In the genomic region with DNA sequence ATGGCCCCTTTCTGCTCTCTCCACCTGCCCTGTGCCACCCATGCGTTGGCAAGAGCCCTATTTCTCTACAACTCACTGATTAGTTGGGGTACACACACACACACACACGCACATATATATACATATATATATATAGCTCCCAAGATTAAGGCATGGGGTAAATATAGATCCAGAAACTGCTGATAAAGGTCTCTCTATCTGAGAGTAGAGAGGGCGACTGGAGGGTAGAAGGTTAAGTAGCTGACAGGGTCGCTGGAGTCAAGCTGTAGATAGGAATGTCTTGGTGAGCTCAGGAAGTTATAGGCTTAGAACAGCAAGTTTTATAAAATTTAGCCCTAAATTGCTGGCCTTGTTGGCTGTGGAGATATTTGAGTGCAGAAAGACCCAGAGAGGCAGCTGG, we compare ENCODE assay signal across 8 mouse cellular contexts. TPM values are rescaled to one million over a fixed set of nuclear protein-coding genes. Genes with fewer than 3 reads are reported as not detected.
DNase-seq lines count a peak whose midpoint lies in the region; ATAC-seq and TF ChIP-seq lines count a peak whose summit lies in the region.

No protein-coding gene starts in this region.

- H3K4me2 ChIP-seq in kidney, embryonic 16.5 days (replicated peaks; ENCODE audit: low read depth, low read length): peak overlapping the region; percentile 65
- peak overlapping the region; percentile 91 for H3K4me2 ChIP-seq in embryonic facial prominence, embryonic 13.5 days
- H3K4me2 ChIP-seq in intestine, postnatal 0 days (replicated peaks; ENCODE audit: low read depth): peak overlapping the region; percentile 93
- H3K4me2 ChIP-seq in neural tube, embryonic 13.5 days: peak overlapping the region; percentile 84

- no peak for TF ChIP-seq CTCF in intestine, postnatal 0 days (IDR thresholded peaks at IDR 0.05; ENCODE audit: low read depth)

- 0 out of 2 replicates have a peak overlapping the region, but pooled peaks have one; percentile 85 for H3K9ac ChIP-seq in kidney, embryonic 16.5 days (replicated peaks; ENCODE audit: low read length)
- H3K9ac ChIP-seq in embryonic facial prominence, embryonic 13.5 days: peak overlapping the region; percentile 86
- H3K9ac ChIP-seq in intestine, postnatal 0 days (ENCODE audit: low read depth, low read length): peak overlapping the region; percentile 77; the same call in 1 of the 2 replicates
- peak overlapping the region; percentile 85 for H3K9ac ChIP-seq in neural tube, embryonic 13.5 days

- 78% methylated on average over 4 of the region's 4 CpGs for WGBS in kidney, embryonic 16.5 days
- WGBS in embryonic facial prominence, embryonic 13.5 days: 82% methylated on average over 4 of the region's 4 CpGs
- WGBS in intestine, postnatal 0 days: 57% methylated on average over 4 of the region's 4 CpGs
- 75% methylated on average over 4 of the region's 4 CpGs for WGBS in neural tube, embryonic 13.5 days

- H3K27me3 ChIP-seq in kidney, embryonic 16.5 days (ENCODE audit: insufficient read depth, low read length): no peaks in the 10 kb centered on the region
- H3K27me3 ChIP-seq in embryonic facial prominence, embryonic 13.5 days: no peaks in the 10 kb centered on the region
- H3K27me3 ChIP-seq in intestine, postnatal 0 days (replicated peaks; ENCODE audit: control insufficient read depth, insufficient read depth, low read length): no peaks in the 10 kb centered on the region
- H3K27me3 ChIP-seq in neural tube, embryonic 13.5 days: no peaks in the 10 kb centered on the region

- peak overlapping the region; percentile 81 for H3K4me3 ChIP-seq in kidney, embryonic 16.5 days (ENCODE audit: low read length)
- H3K4me3 ChIP-seq in embryonic facial prominence, embryonic 13.5 days: peak overlapping the region; percentile 73
- peak overlapping the region; percentile 80; the same call in 1 of the 2 replicates for H3K4me3 ChIP-seq in intestine, postnatal 0 days (ENCODE audit: low read depth, low read length)
- H3K4me3 ChIP-seq in neural tube, embryonic 13.5 days: peak overlapping the region; percentile 77

- no peaks in the 10 kb centered on the region for H3K9me3 ChIP-seq in kidney, embryonic 16.5 days (ENCODE audit: low read length)
- H3K9me3 ChIP-seq in embryonic facial prominence, embryonic 13.5 days: no peaks in the 10 kb centered on the region
- no peaks in the 10 kb centered on the region for H3K9me3 ChIP-seq in intestine, postnatal 0 days (ENCODE audit: control insufficient read depth)
- no peaks in the 10 kb centered on the region for H3K9me3 ChIP-seq in neural tube, embryonic 13.5 days

- peaks cover 30% of the 10 kb centered on the region for H3K4me1 ChIP-seq in kidney, embryonic 16.5 days (ENCODE audit: insufficient read depth, low read length)
- H3K4me1 ChIP-seq in embryonic facial prominence, embryonic 13.5 days: peaks cover 38% of the 10 kb centered on the region
- peaks cover 11% of the 10 kb centered on the region; the same call in 1 of the 2 replicates for H3K4me1 ChIP-seq in intestine, postnatal 0 days (replicated peaks; ENCODE audit: control insufficient read depth, insufficient read depth, low read length)
- H3K4me1 ChIP-seq in neural tube, embryonic 13.5 days (replicated peaks): peaks cover 35% of the 10 kb centered on the region

- no peak for DNase-seq in kidney, postnatal 4 days
- DNase-seq in left cerebral cortex, adult 18-20 months (ENCODE audit: low spot score in 2 of 2): no peak
- DNase-seq in gastrocnemius, postnatal 10 days: no peak
- DNase-seq in right cerebral cortex, adult 18-20 months: no peak

- ATAC-seq in kidney, embryonic 16.5 days (ENCODE audit: low FRiP score, low TSS enrichment): no peak
- ATAC-seq in embryonic facial prominence, embryonic 13.5 days (ENCODE audit: insufficient number of reproducible peaks, insufficient read depth, low FRiP score, low TSS enrichment, low read depth): no peak
- ATAC-seq in intestine, postnatal 0 days: no peak
- ATAC-seq in neural tube, embryonic 13.5 days (ENCODE audit: low read depth): peak; percentile 1; the same call in 1 of the 2 replicates

- H3K27ac ChIP-seq in kidney, embryonic 16.5 days (ENCODE audit: low read length): no peak overlapping the region
- no peak overlapping the region for H3K27ac ChIP-seq in embryonic facial prominence, embryonic 13.5 days
- H3K27ac ChIP-seq in intestine, postnatal 0 days (ENCODE audit: low read depth, low read length): no peak overlapping the region
- H3K27ac ChIP-seq in neural tube, embryonic 13.5 days (replicated peaks): no peak overlapping the region

- peaks cover 21% of the 10 kb centered on the region for H3K36me3 ChIP-seq in kidney, embryonic 16.5 days (ENCODE audit: insufficient read depth, low read length)
- peaks cover 42% of the 10 kb centered on the region for H3K36me3 ChIP-seq in embryonic facial prominence, embryonic 13.5 days
- peaks cover 31% of the 10 kb centered on the region for H3K36me3 ChIP-seq in intestine, postnatal 0 days (ENCODE audit: control insufficient read depth, insufficient read depth)
- peaks cover 36% of the 10 kb centered on the region for H3K36me3 ChIP-seq in neural tube, embryonic 13.5 days

RNA-seq across cellular contexts. Expression of a gene that starts 1.1 kb away (rescaled TPM):
- polyA plus RNA-seq in kidney, embryonic 16.5 days (2015; fragmentation: Nextera tagmentation; extraction: Ambion mirVana): 20.6 TPM in 2 replicates
- 16.1 and 16.5 TPM in 2 replicates for polyA plus RNA-seq in embryonic facial prominence, embryonic 13.5 days (2015; fragmentation: Nextera tagmentation; extraction: Ambion mirVana)
- polyA plus RNA-seq in intestine, postnatal 0 days (2015; fragmentation: Nextera tagmentation; extraction: Ambion mirVana): 6.0 and 7.2 TPM in 2 replicates
- 9.0 and 9.7 TPM in 2 replicates for polyA plus RNA-seq in neural tube, embryonic 13.5 days (2015; fragmentation: Nextera tagmentation; extraction: Ambion mirVana)
- 10 to 100 TPM; 16.0 TPM for total RNA-seq in left cerebral cortex, adult 18-20 months (2021)
- 1 to 10 TPM; 4.8 to 5.7 TPM for total RNA-seq in gastrocnemius, postnatal 10 days (2021)

RNA-seq across cellular contexts. Expression of a gene that starts 3.1 kb away (rescaled TPM):
- polyA plus RNA-seq in kidney, embryonic 16.5 days (2015; fragmentation: Nextera tagmentation; extraction: Ambion mirVana): 233 and 259 TPM in 2 replicates
- polyA plus RNA-seq in embryonic facial prominence, embryonic 13.5 days (2015; fragmentation: Nextera tagmentation; extraction: Ambion mirVana): 267 and 281 TPM in 2 replicates
- 85.8 and 87.1 TPM in 2 replicates for polyA plus RNA-seq in intestine, postnatal 0 days (2015; fragmentation: Nextera tagmentation; extraction: Ambion mirVana)
- 155 and 158 TPM in 2 replicates for polyA plus RNA-seq in neural tube, embryonic 13.5 days (2015; fragmentation: Nextera tagmentation; extraction: Ambion mirVana)
- 10 to 100 TPM; 51.1 to 51.7 TPM for total RNA-seq in left cerebral cortex, adult 18-20 months (2021)
- 10 to 100 TPM; 33.4 to 40.5 TPM for total RNA-seq in gastrocnemius, postnatal 10 days (2021)

RNA-seq across cellular contexts. Expression of a gene that starts 19.9 kb away (rescaled TPM):
- polyA plus RNA-seq in kidney, embryonic 16.5 days (2015; fragmentation: Nextera tagmentation; extraction: Ambion mirVana): 19.2 and 22.3 TPM in 2 replicates
- 18.1 and 19.4 TPM in 2 replicates for polyA plus RNA-seq in embryonic facial prominence, embryonic 13.5 days (2015; fragmentation: Nextera tagmentation; extraction: Ambion mirVana)
- 9.3 and 9.5 TPM in 2 replicates for polyA plus RNA-seq in intestine, postnatal 0 days (2015; fragmentation: Nextera tagmentation; extraction: Ambion mirVana)
- 18.4 and 18.9 TPM in 2 replicates for polyA plus RNA-seq in neural tube, embryonic 13.5 days (2015; fragmentation: Nextera tagmentation; extraction: Ambion mirVana)
- 10 to 100 TPM; 11.7 to 13.4 TPM for total RNA-seq in left cerebral cortex, adult 18-20 months (2021)
- total RNA-seq in gastrocnemius, postnatal 10 days (2021): 10 to 100 TPM; 19.5 to 24.4 TPM

RNA-seq across cellular contexts. Expression of a gene that starts 50.2 kb away (rescaled TPM):
- polyA plus RNA-seq in kidney, embryonic 16.5 days (2015; fragmentation: Nextera tagmentation; extraction: Ambion mirVana): 74.5 and 75.3 TPM in 2 replicates
- polyA plus RNA-seq in embryonic facial prominence, embryonic 13.5 days (2015; fragmentation: Nextera tagmentation; extraction: Ambion mirVana): 58.4 and 58.9 TPM in 2 replicates
- 56.6 and 59.0 TPM in 2 replicates for polyA plus RNA-seq in intestine, postnatal 0 days (2015; fragmentation: Nextera tagmentation; extraction: Ambion mirVana)
- polyA plus RNA-seq in neural tube, embryonic 13.5 days (2015; fragmentation: Nextera tagmentation; extraction: Ambion mirVana): 38.2 and 40.7 TPM in 2 replicates
- total RNA-seq in left cerebral cortex, adult 18-20 months (2021): 10 to 100 TPM; 43.5 to 44.2 TPM
- 10 to 100 TPM; 32.3 to 38.8 TPM for total RNA-seq in gastrocnemius, postnatal 10 days (2021)

RNA-seq across cellular contexts. Expression of a gene that starts 53.5 kb away (rescaled TPM):
- 85.3 and 95.0 TPM in 2 replicates for polyA plus RNA-seq in kidney, embryonic 16.5 days (2015; fragmentation: Nextera tagmentation; extraction: Ambion mirVana)
- 90.4 and 92.3 TPM in 2 replicates for polyA plus RNA-seq in embryonic facial prominence, embryonic 13.5 days (2015; fragmentation: Nextera tagmentation; extraction: Ambion mirVana)
- 66.7 and 66.9 TPM in 2 replicates for polyA plus RNA-seq in intestine, postnatal 0 days (2015; fragmentation: Nextera tagmentation; extraction: Ambion mirVana)
- polyA plus RNA-seq in neural tube, embryonic 13.5 days (2015; fragmentation: Nextera tagmentation; extraction: Ambion mirVana): 102 and 104 TPM in 2 replicates
- total RNA-seq in left cerebral cortex, adult 18-20 months (2021): 10 to 100 TPM; 79.0 to 85.3 TPM
- total RNA-seq in gastrocnemius, postnatal 10 days (2021): 10 to 100 TPM; 32.3 to 41.2 TPM
